Mouse (Mus musculus): ENCODE measurements at regions not wholly inside any gene's neighbourhood (a gene's known extent, or its start where the extent isn't known, plus 50 kb on each side); places are given as distances from the start of the nearest gene placed in this dataset.

GRCm38 (mm10) chr8:18536059-18536458 is 442.0 kb downstream of the Defb40 start:
- DNase-seq = no peak

GRCm38 (mm10) chr8:18528120-18528519 is 449.9 kb downstream of the Defb40 start:
- no peak for DNase-seq

DNA sequence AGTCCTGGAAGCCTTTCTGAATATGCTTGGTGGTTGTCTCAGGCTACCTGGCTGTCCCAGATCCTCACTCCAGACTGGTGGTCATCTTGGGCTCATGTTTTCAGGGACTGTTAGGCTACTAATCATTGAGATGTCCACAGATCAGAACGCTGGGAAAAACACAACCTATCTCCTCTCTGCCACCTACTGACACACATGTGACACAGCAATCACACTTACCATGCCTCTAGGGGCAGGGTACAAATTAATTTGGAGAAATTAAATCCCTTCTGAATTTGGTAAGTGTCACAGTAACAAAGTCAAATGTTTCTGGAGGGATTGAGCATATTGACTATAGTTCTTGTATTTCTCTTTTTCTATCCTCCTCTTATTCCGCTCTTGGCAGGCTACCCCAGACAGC is 465.6 kb downstream of the Defb40 start:
- DNase-seq = no peak

DNA sequence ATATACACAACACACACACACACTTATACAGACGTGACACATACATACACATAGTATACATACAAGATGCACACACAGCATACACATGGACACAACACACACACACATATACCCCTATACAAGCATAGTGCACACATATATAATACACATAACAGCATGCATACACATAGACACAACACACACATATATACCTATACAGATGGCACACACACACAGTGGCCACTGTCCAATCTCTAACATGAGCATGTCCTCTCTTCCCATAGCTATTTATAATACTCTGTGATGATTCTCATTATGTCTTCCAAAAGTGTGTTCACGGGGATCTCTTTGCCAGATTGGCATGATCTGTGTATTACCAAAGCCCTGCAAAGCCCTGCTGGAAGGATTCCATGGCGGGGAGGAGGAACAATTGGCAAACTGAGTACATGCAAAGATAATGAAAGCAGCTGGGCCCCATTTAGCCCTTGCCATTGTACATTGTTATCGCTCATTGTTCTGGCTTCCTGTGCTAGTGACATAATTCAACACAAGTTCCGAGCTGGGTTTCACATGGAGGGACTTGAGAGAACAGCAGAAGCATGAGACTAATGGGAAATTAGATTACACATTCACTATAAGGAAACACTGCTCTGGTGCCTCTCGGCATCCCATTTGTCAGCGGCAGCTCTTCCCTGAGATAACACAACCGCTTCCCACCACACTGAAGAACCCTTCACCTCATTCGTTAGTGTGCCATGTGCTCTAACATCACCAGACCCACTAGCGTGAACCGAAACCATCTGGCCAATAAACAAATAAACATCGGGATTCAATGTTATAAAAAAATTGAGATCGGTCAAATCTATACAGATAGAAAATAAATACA is 471.7 kb downstream of the Defb40 start:
- peak; percentile 22 to 32 for DNase-seq

DNA sequence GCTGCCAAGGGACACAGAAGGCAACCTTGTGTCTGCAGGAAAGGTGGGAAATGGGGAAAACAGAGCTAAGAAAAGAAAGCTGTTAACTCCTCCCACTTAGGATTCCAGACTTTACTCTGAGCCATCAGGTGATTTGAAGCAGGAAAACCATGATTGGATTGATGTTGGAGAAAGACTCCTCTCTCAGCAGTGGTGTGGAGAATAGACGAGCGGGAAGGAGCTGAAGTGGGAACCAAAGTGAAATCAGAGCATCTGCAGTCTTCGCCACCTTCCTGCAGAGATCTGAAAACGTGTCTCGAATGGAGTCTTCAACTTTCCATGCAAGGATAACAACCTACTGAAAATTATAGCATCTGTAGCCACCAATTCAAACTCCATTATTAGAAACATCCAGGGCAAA is 487.4 kb downstream of the Defb40 start:
- DNase-seq = no peak

- DNase-seq = no peak
Measured at GRCm38 (mm10) chr8:18480081-18480480, 498.0 kb downstream of the Defb40 start.

GRCm38 (mm10) chr8:18478166-18478565 is 499.9 kb downstream of the Defb40 start:
- no peak for DNase-seq

GRCm38 (mm10) chr8:18467511-18467910 is 510.5 kb downstream of the Defb40 start:
- DNase-seq = no peak

DNA sequence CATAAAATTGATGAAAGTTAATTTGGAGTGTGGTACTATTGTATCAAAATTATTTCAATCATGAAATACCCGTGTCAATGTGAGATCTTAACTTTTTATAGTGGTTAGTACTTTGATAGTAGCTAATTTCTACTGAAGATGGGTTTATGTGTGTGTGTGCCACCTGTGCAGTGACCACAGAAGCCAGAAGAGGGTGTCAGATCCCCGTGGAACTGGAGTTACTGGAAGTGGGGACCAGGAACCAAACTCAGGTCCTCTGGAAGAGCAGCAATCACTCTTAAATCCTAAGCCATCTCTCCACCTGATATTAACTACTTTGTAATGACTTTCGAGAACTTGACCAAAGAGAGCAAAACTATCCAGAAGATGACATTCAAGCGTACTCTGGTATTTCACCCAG is 517.4 kb downstream of the Defb40 start:
- no peak for DNase-seq

GRCm38 (mm10) chr8:18457470-18457869 is 520.6 kb downstream of the Defb40 start:
- no peak for DNase-seq

DNA sequence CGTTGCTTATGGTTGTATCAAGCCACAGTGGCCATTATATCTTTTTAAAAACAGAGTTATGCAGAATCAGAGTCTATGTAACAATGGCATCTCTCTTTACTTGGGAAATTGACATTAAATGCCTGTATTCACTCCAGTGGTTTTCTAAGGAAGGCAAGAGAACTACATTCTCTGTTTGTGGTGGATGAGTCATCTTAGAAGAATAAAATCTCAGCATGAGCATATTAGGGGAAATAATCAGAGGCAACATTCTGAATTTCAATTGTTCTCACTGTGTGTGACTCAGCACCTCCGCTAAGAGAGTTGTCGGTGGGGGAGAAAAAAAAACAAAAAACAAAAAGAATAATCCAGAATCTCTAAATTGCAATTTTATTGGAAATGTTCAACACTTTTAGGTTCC is 529.0 kb downstream of the Defb40 start:
- no peak for DNase-seq

GRCm38 (mm10) chr8:18442212-18442611 is 535.8 kb downstream of the Defb40 start:
- no peak for DNase-seq

- no peak for DNase-seq
Measured at GRCm38 (mm10) chr8:18422846-18423245, 555.2 kb downstream of the Defb40 start.

DNA sequence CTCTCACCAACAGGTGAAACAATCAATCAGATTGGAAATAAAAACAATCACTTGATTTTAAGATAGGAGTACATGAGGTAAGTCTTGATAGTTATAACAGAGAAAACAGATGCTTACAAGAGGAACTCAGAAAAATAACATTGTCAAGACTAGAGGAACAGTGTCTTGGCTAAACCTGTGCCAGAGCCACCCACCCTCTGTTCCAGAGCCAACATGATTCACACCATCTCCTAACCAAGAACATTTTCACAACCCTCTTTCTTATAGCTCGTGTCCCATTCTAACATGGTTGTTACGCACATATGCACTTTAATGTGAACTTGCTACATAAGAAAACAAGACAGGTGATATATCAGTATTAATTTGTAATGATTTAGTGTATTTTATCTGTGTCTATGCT is 565.6 kb downstream of the Defb40 start:
- DNase-seq = no peak

DNA sequence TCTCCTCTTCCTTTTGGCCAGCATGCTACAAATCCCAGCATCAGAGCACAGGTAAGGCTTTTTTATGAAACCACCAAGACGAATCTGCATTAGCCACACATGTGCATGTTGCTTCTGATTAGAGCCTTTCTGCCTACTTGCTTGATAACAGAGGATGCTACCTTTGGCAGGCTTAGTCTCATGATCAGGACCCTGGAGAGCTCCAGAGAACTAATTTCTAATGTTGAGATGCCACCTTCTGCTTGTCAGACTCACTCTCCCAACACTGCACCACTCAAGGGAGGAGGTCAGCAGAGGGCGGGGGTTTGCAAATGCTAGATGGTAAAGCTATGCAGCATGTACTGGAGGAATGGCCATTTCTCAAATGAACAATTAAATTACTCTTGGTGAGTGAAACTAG is 571.6 kb downstream of the Defb40 start:
- no peak for DNase-seq

GRCm38 (mm10) chr8:18388353-18388752 is 589.7 kb downstream of the Defb40 start:
- peak; percentile 26 for DNase-seq

GRCm38 (mm10) chr8:18381615-18382178 is 596.4 kb downstream of the Defb40 start:
- no peak for DNase-seq

DNA sequence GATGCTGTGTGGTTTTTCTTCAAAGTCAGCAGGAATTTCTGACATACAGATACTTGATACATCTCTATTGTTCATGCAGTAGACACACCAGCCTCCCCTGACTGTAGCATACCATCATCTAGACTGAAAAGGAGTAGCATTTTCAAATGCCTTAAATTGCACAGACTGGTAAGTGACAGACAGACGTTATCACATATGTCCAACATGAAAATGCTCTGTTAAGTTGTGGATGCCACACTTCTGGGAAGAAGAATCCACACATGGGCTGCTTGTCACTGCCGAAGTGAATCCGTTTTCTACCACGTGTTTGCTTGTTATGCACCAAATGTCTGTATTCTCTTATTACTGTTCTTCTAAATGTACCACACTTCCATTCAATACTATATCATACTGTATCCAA is 629.3 kb downstream of the Defb40 start:
- DNase-seq = no peak

DNA sequence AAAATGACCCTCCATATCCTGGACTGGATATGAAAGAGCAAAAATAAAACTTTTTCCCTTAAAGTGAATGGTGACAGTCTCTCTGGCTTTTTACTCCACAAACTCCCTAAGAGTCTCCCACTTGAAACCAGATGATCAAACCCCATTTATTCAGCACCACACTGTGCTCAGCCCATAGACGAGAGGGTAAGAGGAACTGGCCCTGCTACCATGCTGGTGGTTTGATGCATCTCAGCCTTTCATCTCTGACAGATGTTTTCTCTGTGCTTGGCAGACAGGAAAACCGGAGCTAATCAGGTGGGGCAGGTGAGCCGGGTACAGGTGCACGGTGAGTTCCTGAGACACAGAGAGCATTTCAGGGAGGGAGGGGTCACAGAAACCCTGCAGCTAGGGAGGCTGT is 631.8 kb downstream of the Defb40 start:
- DNase-seq = no peak

DNA sequence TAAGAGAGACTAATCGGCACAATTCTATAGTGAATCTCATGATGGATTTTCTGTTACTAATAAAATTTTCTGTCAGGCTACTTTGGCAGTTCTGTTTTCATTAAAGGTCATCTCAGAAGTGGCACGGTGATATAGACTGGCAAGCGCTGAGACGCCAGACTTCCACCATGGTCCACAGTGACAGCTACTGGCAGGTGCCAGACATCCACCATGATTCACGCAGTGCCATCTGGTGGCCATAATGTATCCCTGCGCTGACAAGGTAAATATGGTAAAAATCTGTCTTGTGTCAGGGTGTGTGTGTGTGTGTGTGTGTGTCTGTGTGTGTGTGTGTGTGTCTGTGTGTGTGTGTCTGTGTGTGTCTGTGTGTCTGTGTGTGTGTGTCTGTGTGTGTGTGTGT is 632.7 kb downstream of the Defb40 start:
- DNase-seq = peak; percentile 23 to 27

GRCm38 (mm10) chr8:18344838-18345237 is 633.2 kb downstream of the Defb40 start:
- DNase-seq = no peak

DNA sequence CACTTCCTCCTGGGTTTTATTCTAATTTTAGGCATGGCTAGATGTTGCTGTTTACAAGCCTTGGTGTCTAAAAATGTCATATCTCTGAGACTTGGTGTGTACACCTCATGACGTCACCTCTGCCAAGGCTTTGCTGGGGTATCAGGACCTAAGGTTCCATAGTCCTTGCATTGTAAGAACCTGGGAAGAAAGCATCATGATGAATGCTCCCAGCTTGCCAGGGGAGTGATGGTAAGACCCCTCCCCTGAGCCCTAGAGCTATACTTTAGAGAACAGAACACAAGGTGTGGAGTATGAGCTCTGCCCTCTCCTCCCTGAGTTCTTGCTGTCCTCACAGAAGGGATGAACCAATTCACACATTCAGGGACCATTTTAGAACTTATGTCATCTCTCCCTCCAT is 642.5 kb downstream of the Defb40 start:
- no peak for DNase-seq

- DNase-seq = no peak
Measured at GRCm38 (mm10) chr8:18328521-18328920, 649.5 kb downstream of the Defb40 start.

GRCm38 (mm10) chr8:18316488-18316887 is 661.6 kb downstream of the Defb40 start:
- DNase-seq = no peak
